Comparison of ENCODE assay signal across 16 mouse cellular contexts in the genomic region with DNA sequence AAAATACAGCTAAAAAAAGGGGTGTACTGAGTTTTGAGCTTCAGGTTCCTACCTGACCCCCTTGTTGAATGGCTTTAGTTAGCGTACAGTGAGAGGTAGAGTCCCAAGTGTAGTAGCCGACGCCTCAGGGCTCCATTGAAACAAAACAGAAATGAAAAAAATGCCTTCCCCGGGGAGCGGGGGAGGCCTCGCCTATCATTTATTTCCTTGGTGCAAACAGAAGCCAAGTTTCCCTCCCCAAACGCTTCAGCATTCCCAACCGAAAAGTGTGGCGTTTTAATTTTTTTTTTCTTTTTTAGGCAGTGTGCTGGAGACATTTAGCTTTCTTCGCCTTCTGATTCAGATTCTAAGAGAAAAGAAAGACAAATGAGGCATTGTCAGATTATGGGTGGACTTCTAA.
"Had no signal": no experiment of that assay in that cellular context is flagged by ENCODE, and none has a peak within 500 bp of the region (broad histone marks: within the 10 kb centered on the region; RNA-seq: fewer than 3 reads in every experiment).

No protein-coding gene starts in this region.

- H3K4me3 ChIP-seq: lung, embryonic 15.5 days; megakaryocyte, embryonic 14.5 days; midbrain, embryonic 13.5 days; midbrain, embryonic 15.5 days; neural tube, embryonic 12.5 days; stomach, embryonic 15.5 days had no signal

- DNase-seq: liver, postnatal 0 days; lung, adult 2 months; lung, postnatal 14 days; lung, postnatal 36 days; right cerebral cortex, postnatal 25 days; thymus, adult 2 months; thymus, postnatal 25 days; thymus, postnatal 4 days had no signal

- H3K4me1 ChIP-seq: lung, embryonic 15.5 days; megakaryocyte, embryonic 14.5 days; midbrain, embryonic 13.5 days; midbrain, embryonic 15.5 days; neural tube, embryonic 12.5 days; stomach, embryonic 15.5 days had no signal

- H3K27ac ChIP-seq: lung, embryonic 15.5 days; macrophage; midbrain, embryonic 13.5 days; midbrain, embryonic 15.5 days; neural tube, embryonic 12.5 days; stomach, embryonic 15.5 days; stomach, postnatal 0 days had no signal
